Mouse (Mus musculus): ENCODE measurements around the gene Fcgrt. TPM values are rescaled to one million over a fixed set of nuclear protein-coding genes. Genes with fewer than 3 reads are reported as not detected.

The Fcgrt gene
- polyA plus RNA-seq, 1 experiment = 34.2 TPM

GRCm38 (mm10) chr7:45090251-45090977, 13.2 kb downstream of the Fcgrt start:
- no peak for DNase-seq (ENCODE audit: extremely low spot score in 1 of 2, low spot score in 1 of 2)

GRCm38 (mm10) chr7:45088597-45088996, 15.1 kb downstream of the Fcgrt start:
- DNase-seq (ENCODE audit: extremely low spot score in 1 of 2, low spot score in 1 of 2) = no peak

- no peak for DNase-seq (ENCODE audit: extremely low spot score in 1 of 2, low spot score in 1 of 2)
These were observed 17.6 kb downstream of the Fcgrt start for GRCm38 (mm10) chr7:45086084-45086483.

GRCm38 (mm10) chr7:45083300-45083890, 20.3 kb downstream of the Fcgrt start:
- DNase-seq (ENCODE audit: extremely low spot score in 1 of 2, low spot score in 1 of 2) = no peak

- no peak for DNase-seq (ENCODE audit: extremely low spot score in 1 of 2, low spot score in 1 of 2)
These were observed 21.0 kb downstream of the Fcgrt start for GRCm38 (mm10) chr7:45082401-45083299.

- DNase-seq (ENCODE audit: extremely low spot score in 1 of 2, low spot score in 1 of 2) = no peak
These were observed 22.6 kb downstream of the Fcgrt start for GRCm38 (mm10) chr7:45081016-45081415.

GRCm38 (mm10) chr7:45079856-45080255, 23.8 kb downstream of the Fcgrt start:
- peak; percentile 75 to 97 for DNase-seq (ENCODE audit: extremely low spot score in 1 of 2, low spot score in 1 of 2)

GRCm38 (mm10) chr7:45078513-45078912, 25.1 kb downstream of the Fcgrt start:
- peak in 1 of 2 experiments; percentile 72 for DNase-seq (ENCODE audit: extremely low spot score in 1 of 2, low spot score in 1 of 2)

- DNase-seq (ENCODE audit: extremely low spot score in 1 of 2, low spot score in 1 of 2) = no peak
These were observed 25.8 kb downstream of the Fcgrt start for GRCm38 (mm10) chr7:45077829-45078228.

- no peak for DNase-seq (ENCODE audit: extremely low spot score in 1 of 2, low spot score in 1 of 2)
These were observed 26.3 kb downstream of the Fcgrt start for GRCm38 (mm10) chr7:45077322-45077721.

- DNase-seq (ENCODE audit: extremely low spot score in 1 of 2, low spot score in 1 of 2) = no peak
These were observed 27.1 kb downstream of the Fcgrt start for GRCm38 (mm10) chr7:45076501-45076900.

- DNase-seq (ENCODE audit: extremely low spot score in 1 of 2, low spot score in 1 of 2) = no peak
These were observed 28.2 kb downstream of the Fcgrt start for GRCm38 (mm10) chr7:45075405-45075804.

GRCm38 (mm10) chr7:45073949-45074348, 29.7 kb downstream of the Fcgrt start:
- DNase-seq (ENCODE audit: extremely low spot score in 1 of 2, low spot score in 1 of 2) = no peak

GRCm38 (mm10) chr7:45073171-45073707, 30.4 kb downstream of the Fcgrt start:
- DNase-seq (ENCODE audit: extremely low spot score in 1 of 2, low spot score in 1 of 2) = no peak

GRCm38 (mm10) chr7:45072230-45072629, 31.4 kb downstream of the Fcgrt start:
- DNase-seq (ENCODE audit: extremely low spot score in 1 of 2, low spot score in 1 of 2) = no peak

GRCm38 (mm10) chr7:45069671-45070070, 34.0 kb downstream of the Fcgrt start:
- DNase-seq (ENCODE audit: extremely low spot score in 1 of 2, low spot score in 1 of 2) = no peak

- no peak for DNase-seq (ENCODE audit: extremely low spot score in 1 of 2, low spot score in 1 of 2)
These were observed 35.7 kb downstream of the Fcgrt start for GRCm38 (mm10) chr7:45068000-45068318.

- DNase-seq (ENCODE audit: extremely low spot score in 1 of 2, low spot score in 1 of 2) = no peak
These were observed 36.3 kb downstream of the Fcgrt start for GRCm38 (mm10) chr7:45067190-45067999.

GRCm38 (mm10) chr7:45062239-45062835, 41.3 kb downstream of the Fcgrt start, which contains the start of the genes Nosip and Prrg2:
TSS of gene Nosip (plus strand) at chr7:45062429.
TSS of gene Prrg2 (minus strand) at chr7:45062677.
- DNase-seq (ENCODE audit: extremely low spot score in 1 of 2, low spot score in 1 of 2) = peak; percentile 93 to 98

Data from frontal cortex, adult 2 months (tissue).